Mouse (Mus musculus) hindbrain, postnatal 0 days (tissue): ENCODE results near the gene Slc4a4. TPM values are rescaled to one million over a fixed set of nuclear protein-coding genes. Genes with fewer than 3 reads are reported as not detected.
A peak's percentile ranks its signal among the peaks of the same experiment; 100 is the strongest.

Experiments
- ATAC-seq: fragments of 200-750 bp; cut with Nextera tagmentation; 2 replicates; pipeline ENCODE4 v1.8.0; 2017; ENCODE audit warnings: mild to moderate bottlenecking, moderate TSS enrichment, moderate library complexity
- DNase-seq: peaks from one replicate; pipeline ENCODE4 v3.0.0-alpha.2; 2015; ENCODE audit warnings: low spot score
- H3K27ac ChIP-seq: fragments of 300-500 bp; sonication (generic); 2 replicates; pipeline ENCODE4 v1.5.1; 2014; ENCODE audit warnings: mild to moderate bottlenecking
- H3K27me3 ChIP-seq: fragments of 300-500 bp; sonication (generic); 2 replicates; pipeline ENCODE4 v1.6.1; 2014; ENCODE audit warnings: low read length, mixed read lengths; ENCODE audit not compliant: insufficient read depth
- H3K36me3 ChIP-seq: fragments of 300-500 bp; sonication (generic); 2 replicates; pipeline ENCODE4 v1.6.1; 2014; ENCODE audit warnings: low read length, mixed read lengths; ENCODE audit not compliant: insufficient read depth
- H3K4me1 ChIP-seq: fragments of 300-500 bp; sonication (generic); 2 replicates; pipeline ENCODE4 v1.6.1; 2014; ENCODE audit warnings: antibody characterized with exemption, low read length, mixed read lengths; ENCODE audit not compliant: insufficient read depth
- H3K4me2 ChIP-seq: fragments of 300-500 bp; sonication (generic); 2 replicates; pipeline ENCODE4 v1.6.1; 2014; ENCODE audit warnings: low read depth, mild to moderate bottlenecking, low read length, moderate library complexity, mixed read lengths
- H3K4me3 ChIP-seq: fragments of 300-500 bp; sonication (generic); 2 replicates; pipeline ENCODE4 v1.5.1; 2014; ENCODE audit warnings: low read length
- H3K9ac ChIP-seq: fragments of 300-500 bp; sonication (generic); replicated peaks from 2 replicates; pipeline ENCODE4 v1.6.1; 2014; ENCODE audit warnings: mild to moderate bottlenecking, low read length, moderate library complexity, mixed read lengths
- H3K9me3 ChIP-seq: fragments of 300-500 bp; sonication (generic); 2 replicates; pipeline ENCODE4 v1.6.1; 2016; ENCODE audit warnings: low read length, mixed read lengths
- CTCF ChIP-seq: IDR thresholded peaks from 2 replicates; pipeline ENCODE4 v1.5.1; 2016; ENCODE audit warnings: antibody characterized with exemption, control low read depth, low read depth
- WGBS: fragments of 180-500 bp; shearing (Covaris S2); extraction: QIAGEN DNeasy Blood & Tissue Kit; methylation state at CpG from one replicate; pipeline ENCODE4 v1.1.7; 2014; 5-methylcytosine and 5-hydroxymethylcytosine counted together
- polyA plus RNA-seq: library from polyadenylated mRNA; unstranded; fragments of >200 nt; fragmentation: Nextera tagmentation; extraction: Ambion mirVana; gene quantifications from 2 replicates; pipeline ENCODE4 v1.2.1, GENCODE M21; 2015
- total RNA-seq: library from RNA; depleted of rRNA; stranded (reverse); fragments of >200 nt; gene quantifications from 2 replicates; pipeline ENCODE4 v1.2.3, GENCODE M21; 2014

The Slc4a4 gene
- total and polyA plus RNA-seq, 2 experiments from 2014 or later: 31.1 to 68.8 TPM

- peak; percentile 56 for DNase-seq
- Histone ChIP-seq H3K4me3 (no peak overlapping the region), H3K36me3 (no peaks in the 10 kb centered on the region), H3K4me2 (no peak overlapping the region), H3K4me1 (no peaks in the 10 kb centered on the region), H3K27me3 (no peaks in the 10 kb centered on the region), H3K27ac (no peak overlapping the region), H3K9ac (no peak overlapping the region), H3K9me3 (no peaks in the 10 kb centered on the region)
- 55% methylated on average over 9 of the region's 9 CpGs for WGBS
- no peak for TF ChIP-seq CTCF
- ATAC-seq: no peak
Measured at GRCm38 (mm10) chr5:89223744-89224368, 337.2 kb downstream of the Slc4a4 start.

GRCm38 (mm10) chr5:89227948-89228347 lies 341.3 kb downstream of the Slc4a4 start:
- H3K36me3 ChIP-seq: no peaks in the 10 kb centered on the region
- no peak overlapping the region for H3K4me3 ChIP-seq
- DNase-seq: no peak
- ATAC-seq: no peak
- no peaks in the 10 kb centered on the region for H3K9me3 ChIP-seq
- no peak overlapping the region for H3K27ac ChIP-seq
- H3K9ac ChIP-seq: no peak overlapping the region
- WGBS: 82% methylated on average over 2 of the region's 2 CpGs
- TF ChIP-seq CTCF: peak; percentile 43; the same call in 1 of the 2 replicates
- H3K27me3 ChIP-seq: no peaks in the 10 kb centered on the region
- H3K4me2 ChIP-seq: no peak overlapping the region
- H3K4me1 ChIP-seq: no peaks in the 10 kb centered on the region

GRCm38 (mm10) chr5:89229606-89230005 lies 343.0 kb downstream of the Slc4a4 start:
- Histone ChIP-seq H3K27me3 (no peaks in the 10 kb centered on the region), H3K4me2 (no peak overlapping the region), H3K4me1 (no peaks in the 10 kb centered on the region), H3K9me3 (no peaks in the 10 kb centered on the region), H3K4me3 (no peak overlapping the region), H3K36me3 (no peaks in the 10 kb centered on the region), H3K27ac (no peak overlapping the region), H3K9ac (no peak overlapping the region)
- no peak for ATAC-seq
- 80% methylated on average over 5 of the region's 5 CpGs for WGBS
- TF ChIP-seq CTCF: no peak
- no peak for DNase-seq

GRCm38 (mm10) chr5:89232313-89232712 lies 345.7 kb downstream of the Slc4a4 start:
- DNase-seq: no peak
- ATAC-seq: no peak
- Histone ChIP-seq H3K9ac (no peak overlapping the region), H3K4me1 (no peaks in the 10 kb centered on the region), H3K4me2 (no peak overlapping the region), H3K27me3 (no peaks in the 10 kb centered on the region), H3K9me3 (no peaks in the 10 kb centered on the region), H3K4me3 (no peak overlapping the region), H3K27ac (no peak overlapping the region), H3K36me3 (no peaks in the 10 kb centered on the region)
- TF ChIP-seq CTCF: no peak
- WGBS: 87% methylated on average over 7 of the region's 7 CpGs

DNA sequence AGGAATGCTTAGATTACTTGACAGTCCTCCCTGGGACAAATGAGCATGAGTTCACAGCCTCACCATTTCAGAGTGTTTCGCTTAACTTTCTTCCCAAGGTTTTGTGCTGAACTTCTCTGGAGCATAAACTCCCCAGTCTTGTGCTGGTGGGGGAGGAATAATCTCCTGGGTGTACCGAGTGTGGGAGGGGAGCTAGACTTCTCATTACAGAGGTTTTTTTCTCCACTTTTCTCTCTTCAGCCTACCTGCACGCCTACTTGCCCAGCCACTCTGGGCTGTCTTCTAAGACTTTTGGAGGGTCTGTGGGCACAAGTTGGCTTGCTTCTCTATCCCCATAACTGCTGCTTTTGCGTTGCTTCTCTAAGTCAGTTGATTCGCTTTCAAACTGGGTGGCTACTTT lies 365.2 kb downstream of the Slc4a4 start:
- Histone ChIP-seq H3K27me3 (no peaks in the 10 kb centered on the region), H3K4me2 (no peak overlapping the region), H3K4me1 (no peaks in the 10 kb centered on the region), H3K9me3 (no peaks in the 10 kb centered on the region), H3K27ac (no peak overlapping the region), H3K4me3 (no peak overlapping the region), H3K9ac (no peak overlapping the region), H3K36me3 (no peaks in the 10 kb centered on the region)
- 89% methylated on average over 5 of the region's 5 CpGs for WGBS
- no peak for TF ChIP-seq CTCF
- no peak for ATAC-seq
- no peak for DNase-seq

DNA sequence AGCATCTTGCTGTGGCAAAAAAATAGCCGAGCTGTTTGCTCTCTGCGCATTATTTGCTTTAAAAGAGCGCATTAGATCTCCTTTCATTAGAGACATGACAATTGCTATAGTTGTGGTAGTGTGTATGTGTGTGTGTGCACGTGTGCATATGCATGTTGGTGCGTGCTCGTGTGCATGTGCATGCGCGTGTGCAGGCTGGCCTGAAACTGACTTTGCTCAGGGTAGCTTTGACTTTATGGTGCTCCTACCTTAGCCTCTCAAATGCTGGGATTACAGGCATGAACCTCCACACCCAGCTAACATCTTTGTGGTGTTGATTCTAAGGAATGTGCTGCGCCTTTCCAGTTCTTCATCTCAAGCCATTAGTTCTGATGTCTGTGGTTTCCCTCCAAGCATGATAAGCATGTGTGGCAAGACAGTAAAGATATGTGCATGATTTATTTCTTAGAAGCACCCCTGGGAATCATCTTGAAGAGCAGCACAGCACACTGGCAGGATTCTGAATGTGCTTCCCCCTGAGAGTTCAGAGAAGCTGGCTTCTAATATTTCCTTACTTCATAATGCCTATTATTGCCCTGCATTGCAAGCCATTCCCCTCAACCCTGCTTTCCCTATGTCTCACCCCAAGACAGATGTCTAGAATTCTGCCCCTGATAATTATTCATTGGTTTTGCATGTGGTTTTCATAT lies 373.3 kb downstream of the Slc4a4 start:
- DNase-seq: peak; percentile 26
- 92% methylated on average over 9 of the region's 9 CpGs for WGBS
- TF ChIP-seq CTCF: no peak

DNA sequence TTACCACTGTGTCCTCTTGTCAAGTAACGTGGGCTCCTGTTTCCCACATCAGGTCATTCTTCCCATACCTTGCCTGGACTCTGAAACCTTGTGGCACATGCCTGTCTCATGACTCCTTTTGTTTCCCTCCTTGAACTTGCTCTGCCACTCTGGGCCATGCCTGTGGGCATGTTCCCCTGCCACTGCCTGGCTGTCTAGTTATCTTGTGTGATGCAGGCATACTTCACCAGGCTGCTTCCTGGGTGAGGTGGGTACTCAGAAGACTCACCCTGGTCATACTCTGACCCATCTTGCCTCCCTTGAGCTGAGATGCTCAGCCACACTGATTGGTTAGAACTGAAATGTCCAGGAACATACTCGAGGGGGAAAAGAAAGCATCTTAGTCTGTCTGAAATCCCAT lies 390.4 kb downstream of the Slc4a4 start:
- no peak overlapping the region for H3K27ac ChIP-seq
- no peak overlapping the region for H3K4me3 ChIP-seq
- ATAC-seq (no peak), DNase-seq (no peak)
- no peaks in the 10 kb centered on the region for H3K9me3 ChIP-seq
- H3K9ac ChIP-seq: no peak overlapping the region
- no peaks in the 10 kb centered on the region for H3K27me3 ChIP-seq
- no peaks in the 10 kb centered on the region for H3K4me1 ChIP-seq
- WGBS: 91% methylated on average over 2 of the region's 2 CpGs
- no peak for TF ChIP-seq CTCF
- no peaks in the 10 kb centered on the region for H3K36me3 ChIP-seq
- H3K4me2 ChIP-seq: no peak overlapping the region

More for the DNA sequence above, 373.3 kb downstream of the Slc4a4 start:
- Histone ChIP-seq H3K4me1 (no peaks in the 10 kb centered on the region), H3K9ac (no peak overlapping the region), H3K9me3 (no peaks in the 10 kb centered on the region), H3K4me2 (no peak overlapping the region), H3K27ac (no peak overlapping the region), H3K4me3 (no peak overlapping the region), H3K27me3 (no peaks in the 10 kb centered on the region), H3K36me3 (no peaks in the 10 kb centered on the region)
- no peak for ATAC-seq
